Mouse (Mus musculus) frontal cortex, adult 2 months (tissue): ENCODE data around the gene Auts2. TPM values are rescaled to one million over a fixed set of nuclear protein-coding genes. Genes with fewer than 3 reads are reported as not detected.

Source experiments
- DNase-seq, 2 experiments: peaks; one replicate each; pipeline ENCODE4 v3.0.0; 2022; ENCODE audit warnings: low spot score in 1 of 2; ENCODE audit errors: extremely low spot score in 1 of 2
- polyA plus RNA-seq: library from polyadenylated mRNA; depleted of rRNA; stranded (reverse); fragments of >200 nt; gene quantifications from 2 replicates; pipeline ENCODE4 v1.2.3, GENCODE M21; 2012

Auts2 gene
- polyA plus RNA-seq, 1 experiment: 45.1 TPM

- no peak for DNase-seq
Observed at GRCm38 (mm10) chr5:132203846-132204245, 339.3 kb downstream of the Auts2 start.

GRCm38 (mm10) chr5:132201077-132201645 is 342.0 kb downstream of the Auts2 start:
- peak in 1 of 2 experiments; percentile 37 for DNase-seq

DNA sequence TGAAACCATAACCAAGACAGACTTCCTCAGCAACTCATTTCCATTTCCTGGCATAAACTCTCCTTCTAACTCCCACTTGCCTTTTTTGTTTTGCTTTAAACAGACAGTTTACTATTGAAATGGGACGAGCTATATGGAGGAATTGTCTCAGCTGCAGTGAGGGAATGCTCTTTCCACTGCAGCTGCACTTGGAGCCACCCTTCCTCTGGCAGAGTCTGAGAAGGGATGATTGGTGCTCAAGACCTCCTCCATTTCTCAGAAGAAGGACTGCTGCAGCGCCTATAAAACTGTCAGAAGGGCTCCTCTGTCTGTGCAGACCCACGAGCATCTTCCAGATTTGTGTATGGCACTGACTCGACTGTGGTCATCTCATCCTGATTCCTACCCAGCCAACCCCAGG is 342.5 kb downstream of the Auts2 start:
- DNase-seq: peak in 1 of 2 experiments; percentile 30

DNA sequence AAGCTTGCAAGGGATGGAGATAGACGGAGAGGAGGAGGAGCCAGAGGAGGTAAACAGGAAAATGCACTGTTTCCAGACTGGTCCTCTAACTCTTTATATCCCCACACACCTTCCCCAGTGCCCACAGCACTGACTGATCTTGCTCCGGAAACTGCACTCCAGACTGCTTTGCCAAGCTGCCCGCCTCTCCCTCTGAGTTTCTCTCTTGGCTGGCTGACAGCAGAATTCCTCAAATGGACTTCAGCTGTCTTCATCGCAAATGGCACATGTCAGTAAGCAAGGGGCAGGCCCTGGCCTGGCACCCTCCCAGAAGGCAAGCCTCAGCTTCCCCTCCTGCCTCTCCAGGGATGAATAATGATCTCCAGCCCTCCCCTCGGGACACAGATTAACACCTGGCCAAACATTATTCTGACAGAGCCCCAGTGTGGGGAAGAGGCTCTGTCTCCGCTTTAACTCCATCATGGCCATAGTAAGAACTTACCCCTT is 348.1 kb downstream of the Auts2 start:
- peak in 1 of 2 experiments; percentile 12 for DNase-seq

GRCm38 (mm10) chr5:132190190-132190589 is 353.0 kb downstream of the Auts2 start:
- no peak for DNase-seq

- no peak for DNase-seq
Observed at GRCm38 (mm10) chr5:132186659-132187058, 356.5 kb downstream of the Auts2 start.

DNA sequence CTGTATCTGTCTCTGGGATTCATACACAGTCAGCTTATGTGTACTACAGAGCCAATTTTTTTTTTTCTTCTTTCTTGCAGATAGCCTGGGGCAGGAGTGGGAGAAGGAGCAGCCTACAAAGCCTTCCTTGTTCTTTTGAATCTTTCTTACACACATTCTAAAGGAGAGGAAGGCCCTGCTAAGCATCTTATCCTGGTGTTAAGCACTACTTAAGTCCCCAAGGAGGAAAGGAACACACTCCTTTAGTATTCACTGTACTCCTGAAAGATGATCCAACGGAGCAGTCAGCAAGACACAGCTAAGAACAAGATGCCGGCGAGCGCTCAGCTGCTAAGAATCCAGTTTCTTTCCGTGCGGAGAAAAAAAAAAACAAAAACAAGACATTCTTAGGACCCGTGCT is 356.9 kb downstream of the Auts2 start:
- no peak for DNase-seq

DNA sequence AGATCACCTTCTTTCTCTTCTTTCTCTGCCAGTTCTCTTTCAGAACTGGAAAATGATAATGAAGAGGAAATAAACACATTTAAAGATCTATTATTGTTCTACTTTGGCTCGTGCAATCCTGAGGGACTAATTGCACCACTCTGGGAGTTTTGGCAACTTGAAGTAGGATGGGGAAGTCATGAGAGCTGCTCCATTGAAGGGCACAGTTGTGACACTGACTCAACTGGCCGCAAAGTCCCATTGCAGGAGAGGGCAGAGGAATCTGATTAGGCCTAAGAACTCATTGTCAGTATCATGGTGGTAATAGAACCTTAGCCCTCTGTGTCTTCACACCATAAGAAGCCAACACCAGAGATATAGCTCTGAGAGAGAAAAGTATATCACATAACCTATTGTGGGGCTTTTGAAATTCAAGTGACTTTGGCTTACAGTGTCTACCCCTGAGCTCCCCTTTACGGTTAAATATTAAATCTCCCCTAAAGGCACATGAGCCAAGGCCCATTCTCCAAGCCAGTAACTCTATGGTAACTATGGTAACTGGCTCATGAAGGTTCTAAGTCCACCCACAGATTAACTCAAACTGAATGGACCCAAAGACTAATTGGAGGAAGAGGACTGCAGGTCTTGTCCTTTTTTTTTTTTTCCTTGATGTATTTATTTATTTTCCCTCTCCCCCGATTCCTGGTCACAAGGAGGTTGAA is 358.6 kb downstream of the Auts2 start:
- no peak for DNase-seq

- DNase-seq: no peak
Observed at GRCm38 (mm10) chr5:132182077-132182476, 361.1 kb downstream of the Auts2 start.

GRCm38 (mm10) chr5:132170010-132170409 is 373.1 kb downstream of the Auts2 start:
- no peak for DNase-seq

DNA sequence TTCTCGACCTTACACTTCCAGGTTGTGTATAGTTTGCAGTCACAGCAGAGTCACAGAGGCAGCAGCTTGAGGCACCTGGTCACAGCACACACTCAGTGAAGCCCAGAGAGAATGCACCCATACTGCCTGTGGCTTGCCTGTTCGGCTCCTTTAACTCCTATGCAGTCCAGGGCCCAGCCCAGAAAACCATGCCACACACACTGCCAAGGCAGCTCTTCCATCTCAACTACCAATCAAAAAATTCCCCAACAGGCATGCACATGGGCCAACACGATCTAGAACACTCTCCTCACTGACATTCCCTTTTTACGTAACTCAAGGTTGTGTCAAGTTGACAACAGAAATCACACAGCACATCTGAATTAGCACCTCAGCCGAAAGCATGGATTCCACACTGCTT is 374.3 kb downstream of the Auts2 start:
- no peak for DNase-seq

- no peak for DNase-seq
Observed at GRCm38 (mm10) chr5:132168224-132168623, 374.9 kb downstream of the Auts2 start.

GRCm38 (mm10) chr5:132166559-132166958 is 376.6 kb downstream of the Auts2 start:
- DNase-seq: no peak

GRCm38 (mm10) chr5:132163960-132164359 is 379.2 kb downstream of the Auts2 start:
- no peak for DNase-seq

GRCm38 (mm10) chr5:132162206-132162533 is 381.0 kb downstream of the Auts2 start:
- no peak for DNase-seq

DNA sequence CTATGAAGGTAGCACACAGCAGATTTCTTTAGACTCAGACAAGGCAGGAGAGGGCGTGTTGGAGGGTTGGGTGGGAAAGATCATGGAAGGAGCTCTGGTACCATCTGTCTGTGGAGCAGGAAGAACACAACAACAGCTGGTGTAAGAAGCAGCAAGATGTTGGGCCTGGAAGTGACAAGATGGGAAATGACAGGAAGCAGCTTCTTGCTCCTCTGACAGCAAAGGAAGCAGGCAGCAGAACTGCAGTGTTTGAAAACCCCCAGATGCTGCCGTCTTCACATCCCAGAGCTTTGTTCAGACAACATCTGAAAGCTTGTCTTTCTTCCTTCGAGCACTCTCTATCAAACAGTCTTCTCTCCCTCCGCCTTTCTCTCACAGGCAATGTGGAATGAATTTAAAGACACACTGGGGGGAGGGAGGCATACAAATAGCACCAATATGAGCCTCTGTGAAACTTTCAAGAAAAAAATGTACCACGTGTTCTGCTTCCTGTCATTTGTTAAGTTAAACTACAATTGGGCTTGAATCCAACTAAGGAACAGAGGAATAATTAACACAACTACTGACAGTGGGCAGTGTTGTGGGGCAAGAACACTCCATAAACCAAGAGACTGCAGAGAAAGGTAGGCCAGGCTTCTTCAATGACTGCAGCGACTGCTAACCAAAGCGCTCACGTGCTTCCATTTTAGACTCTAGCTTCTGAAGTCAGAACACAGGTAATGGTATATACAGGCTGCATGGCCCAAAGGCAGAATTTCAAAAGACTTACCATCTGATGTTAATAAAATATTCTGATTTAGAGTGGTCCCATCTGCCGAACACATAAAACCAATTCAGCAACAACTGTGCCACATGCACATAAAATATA is 381.6 kb downstream of the Auts2 start:
- peak; percentile 74 to 80 for DNase-seq

DNA sequence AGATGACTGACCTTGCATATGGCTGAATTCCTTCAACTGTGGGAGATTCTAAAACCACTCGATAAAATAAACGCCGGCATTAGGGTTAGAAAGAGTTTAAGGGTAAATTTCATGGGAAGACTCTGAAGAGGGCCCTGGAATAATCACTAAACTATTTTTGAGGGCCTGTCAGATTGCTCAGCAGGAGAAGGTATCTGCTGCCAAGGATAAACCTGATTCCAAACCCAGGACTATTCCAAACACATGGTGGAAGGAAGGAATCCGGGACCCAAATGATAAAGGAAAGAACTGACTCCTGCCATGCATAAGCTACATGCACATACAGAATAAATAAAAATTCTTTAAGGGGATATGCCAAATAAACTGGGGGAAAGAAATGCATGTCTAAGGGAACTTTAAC is 399.0 kb downstream of the Auts2 start:
- no peak for DNase-seq

- no peak for DNase-seq
Observed at GRCm38 (mm10) chr5:132140816-132141215, 402.3 kb downstream of the Auts2 start.

GRCm38 (mm10) chr5:132135941-132136663 is 407.0 kb downstream of the Auts2 start:
- DNase-seq: peak; percentile 14 to 47

DNA sequence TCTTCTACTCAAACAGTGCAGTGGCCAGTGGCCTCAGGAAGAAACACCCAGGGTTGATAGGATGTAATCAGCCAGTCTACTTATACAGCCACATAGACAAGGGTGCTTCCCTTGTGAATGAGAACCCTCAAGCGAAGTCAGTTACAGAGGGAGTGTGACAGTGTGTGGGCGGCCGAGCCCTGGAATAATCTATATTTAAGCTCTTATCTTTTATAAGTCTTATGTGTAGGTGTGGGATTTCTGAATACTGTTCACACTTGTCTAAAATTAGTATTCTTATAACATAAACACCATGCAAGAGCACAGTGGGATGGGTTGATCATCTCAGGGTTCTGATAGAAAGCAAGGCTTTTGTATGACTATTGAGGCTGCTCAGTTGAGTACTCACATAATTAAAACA is 411.2 kb downstream of the Auts2 start:
- DNase-seq: peak; percentile 72 to 75

DNA sequence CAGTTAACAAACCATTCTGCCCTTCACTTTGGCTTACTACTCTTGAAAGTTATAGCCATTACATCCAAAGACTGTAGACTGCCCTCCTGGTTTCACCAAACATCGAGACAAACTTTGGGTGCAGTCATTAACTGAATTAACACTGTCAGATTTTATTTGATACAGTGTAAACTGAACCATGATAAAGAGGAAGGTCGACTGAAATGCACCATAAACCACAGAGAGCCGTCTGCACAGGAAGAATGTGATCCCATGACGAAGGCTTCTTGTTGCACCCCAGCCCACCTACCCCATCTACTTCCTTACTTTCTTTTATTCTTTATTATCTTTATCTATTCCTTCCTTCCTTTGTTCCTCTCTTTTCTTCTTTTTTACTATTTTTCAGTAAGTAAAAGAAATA is 412.6 kb downstream of the Auts2 start:
- DNase-seq: no peak
